Mouse (Mus musculus) adrenal gland, postnatal 25 days (tissue): ENCODE data around the gene Pex10. TPM values are rescaled to one million over a fixed set of nuclear protein-coding genes. Genes with fewer than 3 reads are reported as not detected.
"Not testable (repeated sequence)": the region's sequence is repeated elsewhere in the genome, so short reads cannot be mapped to it uniquely, and the experiment has no call there.

Experiments used
- DNase-seq: peaks from one replicate; pipeline ENCODE4 v3.0.0; 2021; ENCODE audit warnings: mixed read lengths
- total RNA-seq: library from RNA; stranded (reverse); gene quantifications from 2 replicates; pipeline ENCODE4 v1.2.3, GENCODE M21; 2021

Pex10 gene
- total RNA-seq, 1 experiment from 2014 or later = 28.6 TPM

- DNase-seq = no peak
Measured at GRCm38 (mm10) chr4:155064474-155064873, 2.3 kb upstream of the Pex10 start.

DNA sequence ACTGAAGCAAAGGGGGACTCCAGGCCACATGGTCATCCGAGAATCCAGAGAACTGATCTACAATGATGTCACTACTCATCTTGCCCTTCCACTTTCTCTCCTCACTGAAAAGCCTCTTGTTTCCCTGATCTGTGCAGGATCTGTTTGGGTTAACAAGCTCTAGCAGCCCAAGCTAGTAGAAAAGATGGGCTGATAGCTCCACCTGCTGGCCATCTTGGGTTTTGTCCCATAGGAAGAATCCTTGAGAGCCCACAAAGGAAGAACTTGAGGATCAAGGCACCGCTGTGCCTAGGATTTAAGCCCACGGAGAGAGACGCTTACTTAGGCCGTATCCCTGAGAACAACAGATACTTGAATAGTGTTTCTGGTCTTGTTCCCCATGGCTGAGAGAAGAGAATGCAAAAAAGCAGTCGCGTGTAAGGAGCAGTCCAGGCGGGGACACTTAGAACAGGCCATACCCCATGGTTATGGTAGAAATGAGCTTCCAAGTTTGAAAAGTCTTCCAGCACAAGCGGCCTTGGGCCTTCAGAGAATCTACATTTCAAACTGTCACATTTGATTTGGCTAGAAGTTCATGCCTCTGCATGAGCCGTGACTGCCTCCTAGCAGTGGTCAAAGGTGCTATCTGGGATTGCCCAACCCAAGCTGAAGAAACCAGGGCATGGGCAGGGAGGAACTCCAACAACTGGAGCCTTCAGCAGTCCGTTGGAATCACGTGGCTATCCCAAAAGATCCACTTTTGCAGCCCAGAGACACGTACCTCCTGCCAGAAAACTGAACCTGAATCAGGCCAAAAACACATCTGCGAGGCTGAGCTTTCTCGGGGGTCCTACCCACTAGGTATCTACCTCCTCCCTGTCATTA lies 614 bp upstream of the Pex10 start:
- DNase-seq = peak; percentile 84

GRCm38 (mm10) chr4:155068357-155068972 lies 1.6 kb downstream of the Pex10 start:
- DNase-seq = no peak

DNA sequence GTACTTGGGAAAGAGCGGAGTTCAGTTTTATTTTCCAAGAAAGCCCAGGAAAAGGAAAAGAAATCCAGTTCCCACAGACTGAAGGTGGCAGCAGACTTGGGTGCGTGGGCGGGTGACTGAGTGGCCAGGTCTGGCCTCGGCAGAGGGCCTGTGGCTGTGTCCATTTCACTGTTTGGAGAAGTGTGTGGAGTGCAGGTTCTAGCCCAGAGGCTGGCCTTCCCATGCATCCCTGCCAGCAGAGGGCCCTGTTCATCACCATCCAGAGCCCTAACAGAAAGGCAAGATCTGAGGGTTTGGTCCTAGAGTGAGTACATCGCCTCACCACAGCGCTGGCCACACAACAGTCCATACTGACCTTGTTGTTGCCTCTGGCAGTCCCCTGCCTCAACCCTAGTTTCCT lies 2.4 kb downstream of the Pex10 start:
- no peak for DNase-seq

DNA sequence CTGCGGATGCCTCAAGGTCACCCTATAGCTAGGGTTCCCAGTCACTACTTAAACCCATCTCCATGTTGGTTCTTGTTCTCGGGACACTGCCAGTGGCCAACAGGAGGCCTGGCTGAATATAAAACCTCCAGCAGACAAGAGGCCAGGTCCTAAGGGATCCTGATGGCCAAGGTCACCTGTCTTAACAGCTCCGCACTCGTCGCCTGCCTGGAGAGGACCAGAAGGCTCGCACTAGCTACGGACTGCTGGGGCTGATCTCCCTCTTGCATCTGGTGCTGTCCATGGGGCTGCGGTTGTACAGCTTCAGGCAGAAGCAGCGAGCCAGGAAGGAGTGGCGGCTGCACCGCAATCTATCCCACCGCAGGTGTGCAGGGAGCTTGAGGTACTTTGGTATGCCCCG lies 3.4 kb downstream of the Pex10 start:
- DNase-seq = no peak

- DNase-seq = no peak
Measured at GRCm38 (mm10) chr4:155070921-155071320, 4.1 kb downstream of the Pex10 start.

GRCm38 (mm10) chr4:155074418-155074817 lies 7.6 kb downstream of the Pex10 start:
- no peak for DNase-seq

- DNase-seq = no peak
Measured at GRCm38 (mm10) chr4:155075137-155075536, 8.3 kb downstream of the Pex10 start.

DNA sequence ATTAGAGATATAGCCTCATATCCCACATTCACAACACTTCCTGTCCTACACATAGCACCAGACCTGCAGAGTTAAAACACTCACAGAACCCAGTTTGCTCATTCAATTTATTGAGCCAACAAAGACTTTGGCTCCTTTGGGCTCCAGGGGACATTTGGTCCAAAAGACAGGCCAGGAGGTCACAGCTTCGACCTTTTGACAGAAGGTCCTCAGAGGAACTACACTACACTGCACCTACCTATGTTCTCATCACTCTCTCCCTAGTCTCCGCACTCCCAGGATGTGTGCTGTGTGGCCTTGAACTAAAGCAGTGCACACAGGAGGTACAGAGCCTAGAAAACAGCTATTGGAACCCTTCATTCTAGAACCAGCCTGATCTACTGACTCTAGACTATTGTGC lies 9.0 kb downstream of the Pex10 start:
- DNase-seq = no peak

DNA sequence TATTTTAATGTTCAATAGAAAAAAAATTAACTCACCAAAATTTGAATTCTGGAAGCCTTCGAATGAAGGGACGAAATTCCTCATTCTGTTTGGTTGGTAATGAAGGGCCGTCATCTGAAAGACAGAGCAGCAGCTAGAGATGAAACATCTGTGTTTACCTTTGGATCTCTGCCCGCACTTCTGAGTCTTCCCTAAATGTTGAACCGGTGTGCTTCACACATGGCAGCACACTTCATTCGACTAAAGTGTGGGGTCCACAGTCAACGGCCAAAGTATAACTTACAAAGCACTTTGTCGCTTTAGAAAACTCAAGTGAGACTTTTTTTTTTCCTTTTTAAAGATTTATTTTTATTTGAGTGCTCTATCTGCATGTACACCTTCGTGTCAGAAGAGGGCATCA lies 9.9 kb downstream of the Pex10 start:
- DNase-seq = no peak

DNA sequence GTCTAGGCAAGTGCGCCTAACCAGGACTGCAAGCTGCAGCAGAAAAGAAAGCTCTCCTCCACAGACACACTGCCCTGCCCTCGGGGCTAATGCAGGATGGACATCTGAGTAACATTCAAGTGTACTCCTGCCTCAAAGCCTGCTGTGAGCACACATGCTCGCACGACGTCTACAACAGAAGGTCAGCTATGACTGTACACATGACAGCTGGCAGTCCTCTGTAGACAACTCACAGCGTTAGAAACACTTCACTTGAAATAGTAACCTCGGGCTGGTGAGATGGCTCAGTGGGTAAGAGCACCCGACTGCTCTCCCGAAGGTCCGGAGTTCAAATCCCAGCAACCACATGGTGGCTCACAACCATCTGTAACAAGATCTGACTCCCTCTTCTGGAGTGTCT lies 12.0 kb downstream of the Pex10 start:
- not testable (repeated sequence) for DNase-seq

DNA sequence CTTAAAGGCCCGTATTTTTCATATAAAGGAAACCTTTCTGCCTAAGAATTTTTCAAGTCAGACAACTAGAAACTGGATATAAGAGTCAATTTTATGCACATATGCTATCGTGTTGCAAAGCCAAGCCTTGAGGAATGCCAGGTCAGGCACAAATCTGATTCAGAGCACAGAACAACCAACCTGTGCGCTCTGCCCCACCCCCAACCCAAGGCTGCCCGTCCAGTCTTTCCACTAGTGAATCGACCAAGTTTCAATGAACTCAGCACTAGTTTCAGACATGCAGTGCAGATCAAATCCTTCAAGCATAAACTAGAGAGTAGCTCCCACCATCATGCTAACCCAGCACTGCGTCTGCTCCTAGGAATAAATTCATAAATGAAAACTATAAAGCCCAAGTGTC lies 12.8 kb downstream of the Pex10 start:
- DNase-seq = no peak

DNA sequence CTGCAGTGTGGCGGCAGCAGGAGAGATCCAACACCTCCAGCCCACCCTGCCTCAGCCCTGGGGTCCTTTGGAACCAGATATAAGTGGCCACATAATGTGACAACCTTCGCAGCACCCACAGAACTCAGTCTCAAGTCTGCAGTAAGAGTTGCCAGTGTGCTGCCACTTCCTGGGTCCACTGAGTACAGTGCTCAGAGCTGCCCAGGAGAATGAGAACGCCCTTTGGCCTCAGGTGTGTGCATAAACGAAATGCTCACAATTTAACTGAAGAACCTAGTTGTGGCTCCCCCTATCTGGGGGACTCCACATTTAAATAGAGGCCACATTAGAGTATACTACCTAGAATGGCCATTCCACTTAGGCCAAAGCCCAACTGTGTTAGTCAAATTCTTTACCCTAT lies 16.7 kb downstream of the Pex10 start:
- DNase-seq = no peak

GRCm38 (mm10) chr4:155084351-155084750 lies 17.5 kb downstream of the Pex10 start:
- no peak for DNase-seq

DNA sequence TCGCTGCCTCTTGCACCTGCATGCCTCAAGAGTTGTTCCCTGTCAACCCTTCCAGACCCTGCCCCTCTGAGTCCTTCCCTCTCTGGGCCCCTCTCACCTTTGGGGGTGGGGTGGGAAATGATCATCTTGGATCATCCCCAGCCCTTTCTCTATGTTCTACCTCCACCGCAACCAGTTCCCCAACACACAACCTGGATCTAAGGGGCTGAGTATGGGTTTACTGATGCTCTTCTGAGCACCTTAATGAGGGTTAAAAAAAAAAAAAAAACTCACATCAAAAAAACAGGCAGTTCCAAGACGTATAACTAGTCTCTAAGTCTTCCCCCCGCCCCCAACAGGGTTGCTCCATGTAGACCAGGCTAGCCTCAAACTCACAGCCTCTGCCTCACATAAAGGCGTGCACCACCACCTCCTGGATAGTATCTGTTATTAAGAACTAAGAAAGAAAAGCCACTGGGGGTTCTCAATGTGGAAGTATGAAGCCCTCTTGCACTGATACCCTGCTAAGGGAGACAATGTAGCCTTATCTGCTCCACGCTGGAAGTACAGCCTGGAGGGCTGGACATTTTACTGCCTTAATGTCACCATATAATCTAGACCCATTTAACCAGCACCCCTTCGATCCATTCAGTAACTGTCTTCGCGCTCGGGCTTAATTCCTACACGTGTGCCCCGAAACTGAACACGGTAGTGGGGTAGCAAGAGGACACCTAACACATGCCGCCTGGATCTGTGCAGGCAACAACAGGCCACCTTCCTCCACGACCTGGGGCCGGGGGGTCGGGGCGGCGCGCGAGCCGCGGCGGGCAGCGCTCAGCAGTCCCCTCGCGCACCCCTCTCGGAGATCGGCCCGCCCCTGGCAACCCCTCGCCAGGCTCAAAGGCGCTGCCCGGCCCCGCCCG lies 18.6 kb downstream of the Pex10 start:
- DNase-seq = no peak

DNA sequence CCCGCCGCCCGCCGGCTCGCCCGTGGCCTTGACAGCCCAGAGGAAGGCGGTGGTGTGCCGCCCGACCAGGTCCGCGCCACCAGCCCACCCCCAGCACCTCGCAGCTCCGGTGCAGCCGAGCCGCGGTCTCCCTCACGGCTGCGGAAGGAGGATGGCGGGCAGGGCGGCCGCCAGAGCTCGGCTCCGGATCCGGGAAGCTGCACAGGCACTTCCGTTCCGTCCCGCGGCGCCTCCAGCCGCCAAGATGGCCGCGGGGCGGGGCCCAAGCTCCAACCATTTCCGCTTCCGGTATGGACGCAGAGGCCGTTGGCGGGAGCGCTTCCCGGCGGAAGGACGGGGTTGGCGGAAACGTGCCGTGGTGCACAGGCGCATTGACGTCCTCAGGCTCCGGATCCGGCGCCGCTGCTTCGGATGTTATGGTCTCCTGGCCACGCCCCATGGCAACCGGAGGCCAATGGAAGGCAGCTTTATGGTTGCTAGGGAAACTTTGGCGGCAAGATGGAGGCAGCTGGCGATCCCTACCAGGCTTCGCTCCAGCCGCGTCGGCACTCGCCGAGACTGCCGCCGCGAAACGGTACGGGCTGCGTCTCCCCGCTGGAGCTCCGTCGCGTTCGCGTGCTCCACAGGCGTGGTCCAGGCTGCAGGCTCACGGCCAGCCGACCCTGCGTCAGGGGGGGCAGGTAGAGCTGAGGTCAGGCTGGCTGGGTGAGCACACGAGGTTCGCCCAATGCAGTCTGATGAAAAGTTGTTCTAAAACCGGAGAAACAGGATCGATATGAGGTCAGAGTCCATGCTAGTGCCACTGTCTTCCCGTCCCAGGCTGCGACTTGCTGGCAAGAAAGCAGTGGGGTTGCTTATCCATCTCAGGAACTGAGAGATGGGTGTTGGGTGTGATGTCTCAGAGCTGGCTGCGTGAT lies 19.6 kb downstream of the Pex10 start, which contains the start of the genes Rer1 and Morn1:
TSS of gene Rer1 (minus strand) at position 275 of the 917 bp plus-strand sequence.
TSS of gene Morn1 (plus strand) at position 470 of the 917 bp plus-strand sequence.
- DNase-seq = peak; percentile 99

- no peak for DNase-seq
Measured at GRCm38 (mm10) chr4:155089241-155089640, 22.4 kb downstream of the Pex10 start.

GRCm38 (mm10) chr4:155090147-155090546 lies 23.3 kb downstream of the Pex10 start:
- DNase-seq = no peak

- no peak for DNase-seq
Measured at GRCm38 (mm10) chr4:155090688-155091449, 24.1 kb downstream of the Pex10 start.

GRCm38 (mm10) chr4:155092718-155093430 lies 26.1 kb downstream of the Pex10 start:
- no peak for DNase-seq
